Mouse (Mus musculus): ENCODE data around the gene Prex1.
A peak's percentile ranks its signal among the peaks of the same experiment; 100 is the strongest.
"Not testable (repeated sequence)": the region's sequence is repeated elsewhere in the genome, so short reads cannot be mapped to it uniquely, and the experiment has no call there.

Gene Prex1

GRCm38 (mm10) chr2:166713690-166714426 lies at the start of gene Prex1:
Gene Prex1 (minus strand): TSS chr2:166713832.
- peak; percentile 86 to 91 for DNase-seq

- no peak for DNase-seq
These were observed 44.3 kb upstream of the Prex1 start for GRCm38 (mm10) chr2:166757969-166758368.

DNA sequence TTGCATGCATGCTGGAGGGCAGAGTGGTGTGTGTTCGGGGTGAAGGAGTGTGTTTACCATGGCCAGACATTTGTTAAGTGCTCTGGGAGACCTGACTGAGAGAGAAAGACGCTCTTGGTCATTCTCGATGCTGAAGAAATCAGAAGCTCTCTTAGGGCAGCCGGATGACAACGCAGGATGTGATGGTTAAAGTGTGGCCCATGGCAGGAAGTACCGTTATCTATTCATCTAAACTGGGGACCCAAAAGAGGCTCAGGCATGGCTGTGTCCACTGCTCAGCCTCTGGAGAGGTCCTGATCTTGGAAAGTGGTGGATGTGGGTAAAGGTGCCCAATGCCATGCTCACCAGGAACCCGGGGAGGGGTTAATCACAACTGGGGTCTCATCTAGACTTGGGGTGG lies 41.1 kb upstream of the Prex1 start:
- DNase-seq: no peak

DNA sequence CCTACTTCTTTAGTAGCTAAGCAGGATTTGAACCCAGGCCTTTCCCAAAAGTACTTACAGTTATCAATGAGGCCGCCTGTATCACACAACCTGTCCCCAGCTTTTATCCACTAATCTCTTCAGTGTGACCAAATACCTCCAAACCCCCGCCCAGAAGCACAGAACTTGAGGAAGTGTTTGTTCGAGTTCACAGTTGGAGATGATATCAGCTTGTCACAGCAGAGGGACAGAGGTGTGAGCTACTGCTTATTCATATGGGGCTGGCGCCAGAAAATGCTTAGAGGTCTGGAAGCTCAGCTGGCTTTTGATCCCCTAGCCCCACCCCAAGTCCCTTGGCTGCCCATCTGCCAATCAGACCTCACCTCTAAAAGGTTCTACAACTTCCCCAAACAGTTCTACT lies 40.6 kb upstream of the Prex1 start:
- DNase-seq: no peak

DNA sequence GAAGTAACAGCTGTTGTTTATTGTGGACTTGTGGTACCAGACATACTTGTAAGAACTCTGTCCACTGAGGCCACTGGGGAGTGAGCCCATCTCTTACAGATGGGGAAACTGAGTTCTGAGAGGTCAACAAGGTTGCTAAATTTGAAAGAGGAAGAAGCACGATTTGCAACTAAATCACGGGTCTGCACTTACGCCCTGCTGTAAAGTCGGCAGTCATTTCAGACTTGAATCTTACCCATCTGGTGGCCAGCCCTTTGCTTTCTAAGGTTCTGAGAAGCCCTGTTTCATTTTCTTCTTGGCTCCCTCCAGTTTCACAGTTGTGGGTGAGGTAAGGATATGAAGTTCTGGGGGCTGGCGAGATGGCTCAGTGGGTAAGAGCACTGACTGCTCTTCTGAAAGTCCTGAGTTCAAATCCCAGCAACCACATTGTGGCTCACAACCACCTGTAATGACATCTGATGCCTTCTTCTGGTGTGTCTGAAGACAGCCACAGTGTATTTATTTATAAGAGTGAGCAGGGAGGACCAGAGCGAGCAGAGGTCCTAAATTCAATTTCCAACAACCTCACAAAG lies 37.1 kb upstream of the Prex1 start:
- DNase-seq: no peak

GRCm38 (mm10) chr2:166746261-166746913 lies 32.8 kb upstream of the Prex1 start:
- DNase-seq: not testable (repeated sequence)

DNA sequence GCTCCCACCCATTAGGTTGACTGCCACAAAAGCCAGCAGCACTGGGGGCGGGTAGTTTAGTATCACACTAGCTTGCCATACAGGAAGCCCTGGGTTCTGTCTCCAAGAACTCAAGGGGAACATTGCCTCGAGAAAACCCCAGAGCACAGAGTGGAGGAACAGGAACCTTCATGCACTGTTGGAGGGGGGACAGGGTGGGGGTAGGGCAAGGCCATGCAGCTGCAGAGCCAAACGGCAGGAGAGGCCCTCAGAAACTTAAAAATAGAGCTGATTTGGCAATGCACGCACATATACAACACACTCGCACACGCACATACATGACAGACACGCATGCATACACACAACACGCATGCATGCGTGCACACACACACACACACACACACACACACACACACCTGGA lies 32.2 kb upstream of the Prex1 start:
- no peak for DNase-seq

GRCm38 (mm10) chr2:166744433-166744832 lies 30.8 kb upstream of the Prex1 start:
- peak; percentile 8 to 15 for DNase-seq

DNA sequence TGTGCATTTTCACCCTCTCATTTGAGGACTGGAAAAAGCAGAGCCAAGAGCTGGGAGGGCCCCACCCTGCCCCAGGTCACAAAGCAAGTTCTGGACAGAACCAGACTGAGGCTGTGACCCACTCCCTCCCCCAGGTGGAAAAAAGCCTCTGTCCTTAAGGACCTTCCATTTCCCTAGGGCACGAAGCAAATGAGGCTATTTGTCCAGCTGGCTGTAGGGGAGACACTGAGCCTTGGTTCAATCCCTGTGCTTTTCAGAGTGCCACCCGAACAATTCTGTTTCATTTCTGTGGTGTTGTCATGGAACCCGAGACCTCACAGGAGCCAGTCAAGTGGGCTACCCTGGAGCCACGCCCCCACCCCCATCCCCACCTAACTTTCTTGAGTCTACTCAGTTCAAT lies 29.9 kb upstream of the Prex1 start:
- no peak for DNase-seq

- DNase-seq: no peak
These were observed 27.8 kb upstream of the Prex1 start for GRCm38 (mm10) chr2:166741445-166741844.

DNA sequence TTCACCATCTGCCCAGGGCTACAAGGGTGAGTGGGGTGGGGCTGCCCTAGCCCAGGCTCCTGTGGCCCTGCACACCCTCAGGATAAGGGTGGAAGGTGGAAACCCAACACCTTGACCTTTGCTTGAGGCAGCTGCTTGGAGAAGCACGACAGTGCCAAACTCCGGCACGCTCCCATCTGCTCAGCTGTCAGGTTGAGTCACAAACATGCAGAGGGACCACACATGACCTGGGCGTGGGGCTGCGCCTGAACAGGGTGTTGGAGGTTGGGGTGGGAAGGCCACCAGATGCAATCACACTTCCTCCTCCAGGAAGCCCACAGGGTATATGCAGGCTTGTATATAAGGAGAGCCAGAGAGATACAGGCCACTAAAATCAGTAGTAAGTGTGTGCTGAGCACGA lies 26.8 kb upstream of the Prex1 start:
- DNase-seq: no peak

DNA sequence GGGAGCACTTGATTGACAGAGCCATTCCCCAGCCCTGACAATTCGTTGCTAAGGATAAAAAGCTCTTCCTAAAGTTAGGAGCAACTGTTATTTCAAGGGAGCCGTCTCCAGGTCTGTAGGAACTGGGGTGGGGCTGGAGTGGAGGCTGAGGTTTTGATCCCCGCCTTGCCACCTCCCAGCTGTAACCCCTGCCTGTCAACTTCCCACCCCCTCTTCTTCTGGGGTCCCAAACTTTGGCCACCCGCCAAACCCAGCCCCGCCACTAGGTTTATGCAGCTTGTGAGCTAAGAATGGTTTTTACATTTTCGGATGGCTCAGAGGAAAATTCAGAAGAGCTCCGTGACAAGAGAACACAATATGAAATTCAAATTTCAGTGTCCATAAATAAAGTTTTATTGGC lies 23.7 kb upstream of the Prex1 start:
- DNase-seq: no peak

DNA sequence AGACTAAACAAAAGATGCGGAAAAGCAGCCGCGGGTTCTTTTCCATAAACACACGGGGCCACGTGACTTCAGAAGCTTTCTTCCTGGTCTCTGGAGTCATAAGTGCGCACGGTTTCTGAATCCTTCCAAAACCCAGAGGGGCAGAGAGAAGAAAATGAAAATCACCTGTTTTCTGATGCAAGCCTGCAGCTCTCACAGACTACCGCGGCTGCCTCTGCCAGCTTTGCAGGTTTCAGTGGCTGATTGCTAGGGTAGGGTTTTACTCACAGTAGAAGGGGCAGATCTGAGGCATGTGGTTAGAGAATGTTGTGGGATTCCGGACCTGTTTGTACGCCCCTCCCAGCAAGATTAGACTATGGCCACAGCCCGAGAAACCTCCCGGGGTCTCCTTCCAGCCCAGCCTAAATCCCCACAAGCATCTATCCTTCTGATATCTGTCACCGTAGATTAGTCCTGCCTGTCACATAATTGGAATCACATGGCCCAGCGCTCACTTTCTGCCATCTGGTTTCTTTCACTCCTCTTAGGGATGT lies 21.9 kb upstream of the Prex1 start:
- DNase-seq: no peak

- DNase-seq: no peak
These were observed 19.2 kb upstream of the Prex1 start for GRCm38 (mm10) chr2:166732860-166733259.

- no peak for DNase-seq
These were observed 18.5 kb upstream of the Prex1 start for GRCm38 (mm10) chr2:166732146-166732545.

DNA sequence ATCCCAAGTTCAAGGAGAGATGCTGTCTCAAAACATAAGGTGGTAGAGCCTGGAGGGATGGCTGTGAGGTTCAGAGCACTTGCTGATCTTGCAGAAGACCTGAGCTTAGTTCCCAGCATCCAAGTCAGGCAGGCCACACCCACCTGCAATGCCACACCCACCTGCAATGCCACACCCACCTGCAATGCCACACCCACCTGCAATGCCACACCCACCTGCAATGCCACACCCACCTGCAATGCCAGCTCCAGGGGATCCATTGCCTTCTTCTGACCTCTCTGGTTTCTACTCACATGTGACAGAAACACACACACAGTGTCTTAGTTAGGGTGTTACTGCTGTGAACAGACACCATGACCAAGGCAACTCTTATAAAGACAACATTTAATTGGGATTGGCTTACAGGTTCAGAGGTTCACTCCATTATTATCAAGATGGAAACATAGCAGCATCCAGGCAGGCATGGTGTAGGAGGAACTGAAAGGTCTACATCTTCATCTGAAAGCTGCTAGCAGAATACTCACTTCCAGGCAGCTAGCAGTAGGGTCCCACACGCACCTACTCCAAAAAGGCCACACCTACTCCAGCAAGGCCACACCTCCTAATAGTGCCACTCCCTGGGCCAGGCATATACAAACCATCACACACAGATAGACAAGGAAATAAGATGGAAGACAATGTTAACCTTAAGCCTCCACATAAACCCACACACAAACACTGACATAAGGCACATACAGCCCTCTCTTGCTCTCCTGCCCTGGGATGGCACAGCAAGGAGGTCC lies 17.7 kb upstream of the Prex1 start:
- DNase-seq: not testable (repeated sequence)

GRCm38 (mm10) chr2:166730567-166730915 lies 16.9 kb upstream of the Prex1 start:
- no peak for DNase-seq

- no peak for DNase-seq
These were observed 16.3 kb upstream of the Prex1 start for GRCm38 (mm10) chr2:166729656-166730566.

- no peak for DNase-seq
These were observed 15.4 kb upstream of the Prex1 start for GRCm38 (mm10) chr2:166729045-166729444.

DNA sequence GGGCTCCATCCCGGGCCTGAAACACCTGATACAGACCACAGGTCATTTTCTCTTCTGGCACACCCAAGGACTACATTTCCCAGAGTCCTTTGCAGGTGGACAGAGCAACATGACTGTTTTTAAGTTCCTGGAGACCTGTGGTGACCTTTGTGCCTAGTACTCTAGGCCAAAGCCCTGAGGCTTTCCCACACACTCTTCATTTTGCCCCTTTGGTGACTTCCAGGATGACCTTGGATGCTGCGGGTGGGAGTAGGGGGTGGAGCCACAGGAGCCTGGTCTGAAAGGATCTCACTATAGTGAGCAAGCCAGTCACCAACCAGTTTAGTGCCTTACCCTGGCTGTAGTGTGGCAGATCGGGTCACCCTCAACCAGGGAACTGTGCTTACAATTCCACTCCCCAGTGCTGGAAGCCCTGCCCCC lies 14.6 kb upstream of the Prex1 start:
- DNase-seq: no peak

DNA sequence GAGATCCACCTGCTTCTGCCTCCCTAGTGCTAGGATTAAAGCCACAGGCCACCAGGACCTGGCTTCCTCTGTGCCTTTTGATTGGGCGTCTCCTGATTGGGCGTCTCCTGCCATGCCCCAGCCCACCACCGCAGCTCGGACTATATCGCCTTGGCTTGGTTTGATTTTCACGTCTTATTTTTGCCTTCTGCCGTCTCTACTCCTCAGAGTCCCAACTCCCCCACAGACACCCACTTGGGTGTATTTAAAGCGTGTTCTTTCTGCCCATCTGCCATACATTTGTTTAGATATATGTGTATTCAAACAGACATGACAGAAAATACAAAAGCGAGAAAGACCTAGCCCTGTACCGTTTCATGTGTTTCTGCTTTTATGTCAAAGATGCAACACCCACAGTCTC lies 14.2 kb upstream of the Prex1 start:
- no peak for DNase-seq

GRCm38 (mm10) chr2:166726891-166727290 lies 13.3 kb upstream of the Prex1 start:
- no peak for DNase-seq

Data from cerebellum, postnatal 36 days (tissue).